Mouse (Mus musculus): Measurements from ENCODE around the gene Apopt1. TPM values are rescaled to one million over a fixed set of nuclear protein-coding genes. Genes with fewer than 3 reads are reported as not detected.

The Apopt1 gene
- polyA plus RNA-seq (2017; shearing (Covaris generic)) = 10 to 100 TPM; 55.8 to 85.0 (median 74.3) TPM

DNA sequence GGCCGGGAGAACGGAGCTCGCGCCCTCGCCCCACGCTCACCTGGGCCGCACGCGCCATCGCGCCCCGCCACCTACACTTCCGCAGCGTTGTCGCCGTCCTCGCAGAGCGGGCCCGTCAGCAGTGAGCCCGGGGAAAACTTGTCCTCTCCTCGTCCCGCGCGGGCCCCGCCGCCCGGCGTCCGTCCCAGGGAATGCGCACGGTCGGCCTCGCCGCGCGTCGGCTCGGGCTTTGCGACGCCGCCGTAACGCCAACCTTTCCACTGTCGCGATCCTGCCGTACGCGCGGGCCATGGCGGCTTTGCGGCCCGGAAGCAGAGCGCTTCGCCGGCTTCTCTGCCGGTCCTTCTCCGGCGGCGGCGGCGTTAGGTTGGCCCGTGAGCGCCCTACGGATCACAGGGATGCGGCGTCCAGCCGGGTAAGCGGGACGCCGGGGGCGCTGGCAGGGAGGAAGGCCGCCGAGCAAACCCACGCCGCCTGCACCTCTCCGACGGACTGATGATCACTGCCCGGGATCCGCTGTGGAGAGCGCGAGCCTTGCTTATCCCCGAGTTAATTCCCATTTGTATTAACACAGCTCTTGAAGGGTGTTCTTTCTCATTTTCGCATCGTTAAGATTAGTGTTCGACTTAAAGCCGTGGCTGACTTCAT lies at the start of gene Apopt1, which contains the start of gene Bag5:
TSS of gene Apopt1 (plus strand) at position 258 of the 648 bp plus-strand sequence.
TSS of gene Bag5 (minus strand) at position 254 of the 648 bp plus-strand sequence.
- ATAC-seq = peak; percentile 96

DNA sequence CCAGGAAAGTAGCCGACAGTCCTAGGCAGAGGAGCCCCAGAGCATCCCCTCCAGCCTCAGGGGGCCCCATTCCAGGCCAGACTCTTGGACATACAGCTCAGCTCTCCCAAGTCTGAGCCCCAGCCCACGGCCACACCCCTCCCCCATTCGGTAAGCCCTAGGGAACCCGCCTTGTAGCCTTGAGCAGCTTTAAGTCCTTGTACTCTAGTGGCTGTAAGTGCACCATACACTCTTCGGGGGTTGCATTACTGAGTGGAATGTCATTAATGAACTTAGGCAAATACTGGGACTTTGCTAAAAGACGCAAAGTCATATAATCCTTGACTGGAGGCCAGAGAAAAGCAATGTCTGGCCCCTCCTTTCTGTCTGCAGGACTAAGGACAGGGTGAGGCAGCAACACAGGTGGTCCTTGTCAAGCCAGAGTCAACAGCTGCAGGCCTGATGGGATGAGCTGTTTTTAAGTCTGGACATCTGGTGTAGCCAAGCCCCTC lies 48.9 kb upstream of the Apopt1 start:
- ATAC-seq = no peak

- no peak for ATAC-seq
Observed at GRCm38 (mm10) chr12:111665041-111665880, 47.8 kb upstream of the Apopt1 start.

- no peak for ATAC-seq
Observed at GRCm38 (mm10) chr12:111666380-111666779, 46.7 kb upstream of the Apopt1 start.

GRCm38 (mm10) chr12:111667421-111667820 lies 45.6 kb upstream of the Apopt1 start:
- ATAC-seq = no peak

GRCm38 (mm10) chr12:111668457-111668912 lies 44.6 kb upstream of the Apopt1 start:
- ATAC-seq = peak; percentile 77

DNA sequence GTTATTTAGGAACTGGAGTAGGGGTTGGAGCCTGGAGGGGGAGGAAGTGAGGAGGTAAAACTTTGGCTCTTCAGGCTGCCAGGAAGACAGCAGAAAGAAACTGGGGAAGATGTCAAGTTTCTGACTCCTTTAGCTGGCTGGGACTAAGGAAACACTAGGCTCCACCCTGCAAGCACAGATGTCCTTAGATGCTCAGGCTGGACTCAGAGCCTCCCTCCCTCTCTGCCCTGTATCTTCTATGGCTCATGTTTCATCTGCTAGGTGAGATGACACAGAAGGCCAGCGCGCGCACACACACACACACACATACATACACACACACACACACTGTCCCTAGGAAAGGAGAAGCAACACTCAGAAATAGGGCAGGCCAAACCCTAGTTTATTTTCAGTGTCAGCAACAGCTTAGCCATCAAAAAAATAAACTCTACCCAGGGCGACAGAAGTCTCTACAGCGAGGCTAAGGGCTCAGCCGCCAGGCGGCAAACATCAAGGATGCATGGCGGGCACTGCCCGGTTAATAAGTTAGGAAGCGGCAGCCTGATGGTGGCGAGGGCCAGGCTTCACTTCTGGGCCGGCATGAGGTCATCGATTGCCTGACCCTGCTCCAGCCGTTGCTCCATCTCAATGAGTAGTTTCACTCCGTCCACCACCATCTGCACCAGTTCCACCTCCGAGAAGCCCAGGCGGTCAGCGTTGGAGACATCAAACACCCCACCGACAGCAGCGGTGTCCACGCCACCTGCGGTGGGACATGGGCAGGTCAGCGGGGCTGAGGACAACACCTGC lies 43.9 kb upstream of the Apopt1 start:
- ATAC-seq = no peak

DNA sequence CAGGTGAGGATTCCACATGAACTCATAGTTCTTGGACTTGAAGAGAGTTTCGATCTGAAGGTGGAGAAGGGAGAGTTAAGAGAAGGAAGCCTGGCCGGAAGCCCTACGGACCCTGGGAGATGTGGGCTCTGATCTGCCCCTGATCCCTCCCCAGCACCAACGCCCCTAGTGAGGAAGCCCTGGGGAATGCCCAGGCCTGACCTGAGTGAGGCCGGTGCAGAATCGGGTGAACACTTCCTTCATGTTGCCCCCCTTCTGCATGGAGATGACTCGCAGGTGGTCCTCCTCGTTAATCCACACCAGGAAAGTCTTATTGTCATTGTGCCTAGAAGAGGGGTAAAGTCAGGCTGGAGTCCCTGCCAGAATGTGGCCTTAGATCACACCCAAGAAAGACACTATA lies 43.1 kb upstream of the Apopt1 start:
- no peak for ATAC-seq

DNA sequence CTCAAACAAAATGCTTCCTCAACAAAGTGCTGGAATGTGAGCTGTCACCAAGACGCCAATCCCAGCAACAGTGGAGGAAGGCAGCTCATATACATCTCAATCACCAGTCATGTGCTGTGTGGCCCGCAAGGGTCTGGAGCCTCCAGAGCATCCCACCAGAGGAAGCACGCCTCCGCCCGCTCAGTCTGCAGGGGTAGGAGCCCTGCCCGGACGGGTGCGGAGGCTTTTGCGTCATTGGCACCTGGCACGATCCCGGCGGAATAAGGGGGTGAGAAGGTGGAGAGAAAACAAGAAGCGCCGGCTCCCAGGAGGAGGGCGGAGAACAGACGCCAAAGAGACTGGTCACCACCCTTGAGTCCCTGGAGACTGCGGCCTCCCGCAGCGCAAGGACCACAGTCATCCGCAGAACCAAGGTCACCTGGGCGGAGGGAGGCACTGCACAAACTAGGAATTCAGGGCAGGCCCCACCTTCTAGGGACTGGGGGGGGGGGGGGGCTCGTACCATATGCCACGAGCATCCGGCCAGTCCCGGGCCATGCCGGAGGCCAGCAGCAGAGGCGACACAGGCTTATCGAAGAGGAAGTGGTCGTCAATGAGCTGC lies 42.6 kb upstream of the Apopt1 start:
- no peak for ATAC-seq

- no peak for ATAC-seq
Observed at GRCm38 (mm10) chr12:111670976-111671375, 42.1 kb upstream of the Apopt1 start.

DNA sequence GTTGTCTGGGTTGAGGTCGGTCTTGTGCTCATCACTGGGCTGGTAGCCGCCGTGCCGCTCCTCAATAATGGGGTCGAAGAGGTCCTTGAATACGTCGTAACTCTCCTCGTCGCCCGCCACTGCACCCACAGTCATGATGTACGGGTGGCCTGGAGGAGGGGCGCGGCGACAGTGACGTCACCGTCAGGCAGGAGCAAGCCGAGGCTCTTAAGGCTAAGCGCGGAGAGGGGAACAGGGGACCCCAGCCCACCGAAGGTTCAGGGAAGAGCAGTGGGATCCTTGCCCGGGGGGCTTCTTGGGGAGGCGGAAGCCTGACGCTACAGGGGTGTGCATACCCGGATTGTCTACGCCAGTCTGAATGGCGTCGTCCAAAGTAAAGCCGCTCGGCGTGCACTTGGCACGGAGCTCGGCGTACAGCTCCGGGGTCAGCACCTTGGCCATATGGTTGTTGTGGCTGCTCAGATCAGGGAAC lies 41.6 kb upstream of the Apopt1 start:
- peak; percentile 61 for ATAC-seq

GRCm38 (mm10) chr12:111672176-111672575 lies 40.9 kb upstream of the Apopt1 start, which contains the start of gene Ckb:
Gene Ckb, minus strand, starts transcription at chr12:111672338.
- ATAC-seq = peak; percentile 27

DNA sequence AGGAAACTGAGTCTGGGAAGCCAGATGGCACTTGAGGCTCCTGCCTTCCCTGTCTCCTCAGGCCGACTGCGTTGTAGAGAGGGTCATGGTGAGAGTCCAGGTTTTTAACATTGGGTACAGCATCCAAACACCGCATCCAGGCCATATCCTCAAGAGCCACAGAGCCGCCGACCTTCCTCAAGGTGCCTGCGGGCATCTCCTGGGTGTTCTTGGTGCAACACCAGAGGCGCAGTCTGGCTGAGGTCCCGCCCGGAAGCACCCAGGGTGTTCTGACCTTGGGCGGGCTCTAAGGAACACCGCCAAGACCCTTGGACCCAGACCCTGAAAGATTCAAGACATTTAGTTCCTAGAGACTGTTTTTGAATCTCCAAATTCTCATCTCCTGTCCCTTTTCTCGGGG lies 40.5 kb upstream of the Apopt1 start:
- ATAC-seq = no peak

GRCm38 (mm10) chr12:111674850-111675486 lies 38.1 kb upstream of the Apopt1 start:
- no peak for ATAC-seq

DNA sequence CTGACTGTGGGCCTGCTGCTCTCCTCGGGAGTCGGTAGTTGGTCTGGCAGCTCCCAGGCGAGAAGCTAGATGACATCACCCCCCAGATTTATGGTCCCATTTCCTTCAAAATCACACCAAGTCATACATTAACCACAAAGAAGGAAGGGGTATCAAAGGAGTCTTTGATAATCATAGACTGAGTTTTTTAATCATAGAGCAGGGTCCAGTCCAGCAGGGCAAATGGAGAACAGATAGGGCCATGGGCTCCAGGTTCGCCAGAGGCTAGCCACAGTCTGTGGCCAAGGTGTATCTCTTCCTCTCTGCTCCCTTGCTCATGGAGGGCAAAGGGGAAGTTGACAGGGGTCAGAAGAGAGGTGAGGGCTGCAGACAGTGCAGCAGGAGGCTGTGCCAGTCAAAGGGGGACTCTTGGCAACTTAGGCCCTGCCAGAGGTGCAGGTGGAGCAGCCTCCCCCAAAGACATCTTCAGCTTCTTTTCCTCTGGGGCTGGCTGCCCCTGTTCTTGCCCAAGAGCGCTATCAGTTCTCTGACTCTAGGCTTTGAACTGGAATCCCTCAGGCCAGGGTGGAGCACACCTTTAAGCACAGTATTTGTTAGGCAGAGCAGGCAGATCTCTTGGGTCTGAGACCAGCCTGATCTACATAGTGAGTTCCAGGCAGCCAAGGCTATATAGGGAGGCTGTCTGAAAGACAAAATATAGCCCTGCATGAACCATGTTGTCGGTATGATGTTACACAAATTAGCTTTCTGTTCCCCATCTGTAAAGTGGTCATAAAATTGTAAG lies 37.1 kb upstream of the Apopt1 start:
- ATAC-seq = no peak

DNA sequence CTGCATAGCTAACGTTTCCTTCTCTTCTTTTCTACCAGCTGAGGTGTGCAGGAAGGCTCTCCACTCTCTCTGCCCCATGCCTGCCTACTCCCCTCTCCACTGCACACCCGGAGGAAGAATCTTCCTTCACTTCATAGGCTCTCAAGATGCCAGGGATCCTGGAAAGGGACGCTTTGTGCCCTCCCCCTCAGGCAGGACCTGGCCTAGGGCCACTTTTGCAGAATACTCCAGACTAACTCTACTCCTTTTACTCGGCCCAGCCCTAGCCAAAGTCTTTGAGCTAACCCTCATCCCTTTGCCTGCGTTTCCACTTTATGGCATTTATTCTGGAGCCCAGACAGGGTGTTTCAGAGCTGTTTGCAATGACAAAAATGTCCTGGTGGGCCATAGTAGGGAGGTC lies 35.6 kb upstream of the Apopt1 start:
- ATAC-seq = peak; percentile 30

- peak; percentile 95 for ATAC-seq
Observed at GRCm38 (mm10) chr12:111677882-111678669, 35.0 kb upstream of the Apopt1 start, which contains the start of gene Trmt61a. Gene Trmt61a, plus strand, starts transcription at chr12:111678105.

DNA sequence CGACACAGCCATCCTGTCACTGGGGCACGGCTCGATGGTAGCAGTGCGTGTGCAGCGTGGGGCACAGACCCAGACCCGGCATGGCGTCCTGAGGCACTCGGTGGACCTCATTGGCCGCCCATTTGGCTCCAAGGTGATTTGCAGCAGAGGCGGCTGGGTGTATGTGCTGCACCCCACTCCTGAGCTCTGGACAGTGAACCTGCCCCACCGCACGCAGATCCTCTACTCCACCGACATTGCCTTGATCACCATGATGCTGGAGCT lies 34.5 kb upstream of the Apopt1 start:
- no peak for ATAC-seq

GRCm38 (mm10) chr12:111678997-111679396 lies 34.1 kb upstream of the Apopt1 start:
- no peak for ATAC-seq

DNA sequence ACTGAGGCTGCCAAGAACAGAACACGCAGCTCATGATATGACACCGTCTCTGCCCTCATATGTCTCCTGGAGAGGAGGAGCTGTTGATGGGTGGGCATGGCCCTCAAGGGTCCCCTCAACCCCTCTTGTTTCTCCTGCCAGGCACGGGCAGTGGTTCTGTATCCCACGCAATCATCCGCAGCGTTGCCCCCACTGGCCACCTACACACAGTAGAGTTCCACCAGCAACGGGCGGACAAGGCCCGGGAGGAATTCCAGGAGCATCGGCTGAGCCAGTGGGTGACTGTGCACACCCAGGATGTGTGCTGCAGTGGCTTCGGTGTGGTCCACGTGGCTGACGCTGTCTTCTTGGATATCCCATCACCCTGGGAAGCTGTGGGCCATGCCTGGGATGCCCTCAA lies 32.4 kb upstream of the Apopt1 start:
- no peak for ATAC-seq
